ENCODE assay signal across 8 mouse cellular contexts in genomic region chr7:109480765-109481197, GRCm38 (mm10). TPM values are rescaled to one million over a fixed set of nuclear protein-coding genes. Genes with fewer than 3 reads are reported as not detected.
A peak's percentile ranks its signal among the peaks of the same experiment; 100 is the strongest.
DNase-seq lines count a peak whose midpoint lies in the region; ATAC-seq and TF ChIP-seq lines count a peak whose summit lies in the region.

No protein-coding gene starts in this region.

- peak; percentile 47 for TF ChIP-seq CTCF in heart, adult 2 months (IDR thresholded peaks at IDR 0.05)
- TF ChIP-seq CTCF in bone marrow macrophage, adult 2 months (IDR thresholded peaks at IDR 0.05; ENCODE audit: low read depth, low read length), result no peak

- no peak for TF ChIP-seq EP300 in heart, adult 2 months (IDR thresholded peaks at IDR 0.05; ENCODE audit: insufficient read depth, low read depth, low read length)

- H3K4me2 ChIP-seq in heart, embryonic 15.5 days, result peak overlapping the region; percentile 34

- 41% methylated on average over 7 of the region's 7 CpGs for WGBS in heart, adult 2 months
- 38% methylated on average over 7 of the region's 7 CpGs for WGBS in heart, embryonic 10.5 days
- WGBS in heart, embryonic 15.5 days, result 30% methylated on average over 7 of the region's 7 CpGs

- H3K79me2 ChIP-seq in heart, adult 2 months (replicated peaks; ENCODE audit: control insufficient read depth, insufficient read depth, low read length), result no peaks in the 10 kb centered on the region

- ATAC-seq in heart, embryonic 15.5 days (replicated peaks; ENCODE audit: insufficient number of reproducible peaks, insufficient read depth, low FRiP score, low read depth), result no peak; the same call in 1 of the 2 replicates

- H3K36me3 ChIP-seq in heart, adult 2 months (ENCODE audit: control insufficient read depth, insufficient read depth, low read length), result no peaks in the 10 kb centered on the region
- H3K36me3 ChIP-seq in heart, embryonic 10.5 days, result no peaks in the 10 kb centered on the region
- H3K36me3 ChIP-seq in heart, embryonic 15.5 days, result no peaks in the 10 kb centered on the region

- no peak for TF ChIP-seq POLR2A in heart, adult 2 months (IDR thresholded peaks at IDR 0.05; ENCODE audit: insufficient read depth, low read depth, low read length)
- TF ChIP-seq POLR2A in bone marrow macrophage, adult 2 months (IDR thresholded peaks at IDR 0.05; ENCODE audit: borderline replicate concordance, low read depth, low read length), result no peak

- no peak overlapping the region for H3K9ac ChIP-seq in heart, adult 2 months (ENCODE audit: low read depth, low read length)
- no peak overlapping the region for H3K9ac ChIP-seq in heart, embryonic 15.5 days

- peak; percentile 37 to 49 for DNase-seq in heart, adult 2 months
- DNase-seq in heart, embryonic 10.5 days (ENCODE audit: low spot score), result no peak
- peak; percentile 2 to 30 for DNase-seq in kidney, postnatal 36 days
- peak; percentile 7 to 8 for DNase-seq in natural killer cell, adult 2 months (ENCODE audit: low spot score in 2 of 2)
- no peak for DNase-seq in ovary, adult 18-20 months (ENCODE audit: low spot score)
- DNase-seq in thymus, adult 18-20 months, result no peak

- no peaks in the 10 kb centered on the region for H3K27me3 ChIP-seq in heart, adult 2 months (ENCODE audit: control insufficient read depth, insufficient read depth, low read length)
- 0 out of 2 replicates have a peak, but pooled peaks cover 3% of the 10 kb centered on the region for H3K27me3 ChIP-seq in heart, embryonic 10.5 days (ENCODE audit: insufficient read depth, poor library complexity, severe bottlenecking)
- no peaks in the 10 kb centered on the region for H3K27me3 ChIP-seq in heart, embryonic 15.5 days

- H3K4me3 ChIP-seq in heart, adult 2 months, result no peak overlapping the region
- no peak overlapping the region for H3K4me3 ChIP-seq in heart, embryonic 10.5 days
- H3K4me3 ChIP-seq in bone marrow macrophage, adult 2 months (ENCODE audit: insufficient read depth, low read length), result peak overlapping the region; percentile 11; the same call in 1 of the 2 replicates
- no peak overlapping the region for H3K4me3 ChIP-seq in heart, embryonic 15.5 days

- H3K27ac ChIP-seq in heart, adult 2 months, result no peak overlapping the region
- no peak overlapping the region for H3K27ac ChIP-seq in heart, embryonic 10.5 days
- H3K27ac ChIP-seq in bone marrow macrophage, adult 2 months (ENCODE audit: insufficient read depth, low read depth, low read length), result no peak overlapping the region
- no peak overlapping the region for H3K27ac ChIP-seq in heart, embryonic 15.5 days

- intact Hi-C loops in heart, adult 2 months (cut with DNase I), result no loop called here

- no peaks in the 10 kb centered on the region for H3K4me1 ChIP-seq in heart, adult 2 months (ENCODE audit: control insufficient read depth, insufficient read depth, low read length)
- H3K4me1 ChIP-seq in heart, embryonic 10.5 days, result 0 out of 2 replicates have a peak, but pooled peaks cover 8% of the 10 kb centered on the region
- H3K4me1 ChIP-seq in bone marrow macrophage, adult 2 months (ENCODE audit: control insufficient read depth, insufficient read depth, low read length), result peaks cover 9% of the 10 kb centered on the region
- no peaks in the 10 kb centered on the region for H3K4me1 ChIP-seq in heart, embryonic 15.5 days (replicated peaks)

- H3K9me3 ChIP-seq in heart, embryonic 10.5 days, result no peaks in the 10 kb centered on the region
- H3K9me3 ChIP-seq in heart, embryonic 15.5 days (replicated peaks), result no peaks in the 10 kb centered on the region

RNA-seq across cellular contexts. Expression of gene Trim66, which starts 27.2 kb away (rescaled TPM):
- under 1 TPM in 1 of 2 experiments, not detected in 1; 0.21 TPM for total RNA-seq in heart, adult 2 months (2021)
- 0.14 and 0.15 TPM in 2 replicates for polyA plus RNA-seq in heart, adult 2 months (2012; rRNA removed)
- polyA plus RNA-seq in heart, embryonic 10.5 days (2016; fragmentation: Nextera tagmentation; extraction: Ambion mirVana), result 0.08 TPM in 1 of 2 replicates, not detected in the other
- not detected in 2 replicates for polyA plus RNA-seq in bone marrow macrophage, adult 2 months (2012; ENCODE audit: insufficient read depth, insufficient read length, missing spikeins)
- 0.01 TPM in 1 of 2 replicates, not detected in the other for polyA plus RNA-seq in heart, embryonic 15.5 days (2015; fragmentation: Nextera tagmentation; extraction: Ambion mirVana)

RNA-seq across cellular contexts. Expression of gene Rpl27a, which starts 38.2 kb away (rescaled TPM):
- 100 to 1,000 TPM; 102 to 105 TPM for total RNA-seq in heart, adult 2 months (2021)
- 136 and 167 TPM in 2 replicates for polyA plus RNA-seq in heart, adult 2 months (2012; rRNA removed)
- polyA plus RNA-seq in heart, embryonic 10.5 days (2016; fragmentation: Nextera tagmentation; extraction: Ambion mirVana), result 91.3 and 105 TPM in 2 replicates
- 238 and 334 TPM in 2 replicates for polyA plus RNA-seq in bone marrow macrophage, adult 2 months (2012; ENCODE audit: insufficient read depth, insufficient read length, missing spikeins)
- polyA plus RNA-seq in heart, embryonic 15.5 days (2015; fragmentation: Nextera tagmentation; extraction: Ambion mirVana), result 70.7 and 72.1 TPM in 2 replicates

RNA-seq across cellular contexts. Expression of gene Stk33, which starts 41.9 kb away (rescaled TPM):
- total RNA-seq in heart, adult 2 months (2021), result not detected
- polyA plus RNA-seq in heart, adult 2 months (2012; rRNA removed), result 0.08 and 0.18 TPM in 2 replicates
- polyA plus RNA-seq in heart, embryonic 10.5 days (2016; fragmentation: Nextera tagmentation; extraction: Ambion mirVana), result 0.24 TPM in 1 of 2 replicates, not detected in the other
- not detected in 2 replicates for polyA plus RNA-seq in bone marrow macrophage, adult 2 months (2012; ENCODE audit: insufficient read depth, insufficient read length, missing spikeins)
- polyA plus RNA-seq in heart, embryonic 15.5 days (2015; fragmentation: Nextera tagmentation; extraction: Ambion mirVana), result 0.18 and 0.27 TPM in 2 replicates

Comparison
In these comparisons a context has a peak if more than half of its experiments do, and no peak if none do; other contexts are left out.
1. DNase-seq: peak in heart, adult 2 months (2 of 2), kidney, postnatal 36 days (2 of 2) and natural killer cell, adult 2 months (2 of 2); none in heart, embryonic 10.5 days (single experiment), ovary, adult 18-20 months (single experiment) and thymus, adult 18-20 months (0 of 2).